Mouse (Mus musculus) cerebellum, adult 11-12 months (tissue): ENCODE results near the gene Akap8l.

Source experiments
- DNase-seq: peaks from one replicate; pipeline ENCODE4 v3.0.0; 2022

Gene Akap8l

DNA sequence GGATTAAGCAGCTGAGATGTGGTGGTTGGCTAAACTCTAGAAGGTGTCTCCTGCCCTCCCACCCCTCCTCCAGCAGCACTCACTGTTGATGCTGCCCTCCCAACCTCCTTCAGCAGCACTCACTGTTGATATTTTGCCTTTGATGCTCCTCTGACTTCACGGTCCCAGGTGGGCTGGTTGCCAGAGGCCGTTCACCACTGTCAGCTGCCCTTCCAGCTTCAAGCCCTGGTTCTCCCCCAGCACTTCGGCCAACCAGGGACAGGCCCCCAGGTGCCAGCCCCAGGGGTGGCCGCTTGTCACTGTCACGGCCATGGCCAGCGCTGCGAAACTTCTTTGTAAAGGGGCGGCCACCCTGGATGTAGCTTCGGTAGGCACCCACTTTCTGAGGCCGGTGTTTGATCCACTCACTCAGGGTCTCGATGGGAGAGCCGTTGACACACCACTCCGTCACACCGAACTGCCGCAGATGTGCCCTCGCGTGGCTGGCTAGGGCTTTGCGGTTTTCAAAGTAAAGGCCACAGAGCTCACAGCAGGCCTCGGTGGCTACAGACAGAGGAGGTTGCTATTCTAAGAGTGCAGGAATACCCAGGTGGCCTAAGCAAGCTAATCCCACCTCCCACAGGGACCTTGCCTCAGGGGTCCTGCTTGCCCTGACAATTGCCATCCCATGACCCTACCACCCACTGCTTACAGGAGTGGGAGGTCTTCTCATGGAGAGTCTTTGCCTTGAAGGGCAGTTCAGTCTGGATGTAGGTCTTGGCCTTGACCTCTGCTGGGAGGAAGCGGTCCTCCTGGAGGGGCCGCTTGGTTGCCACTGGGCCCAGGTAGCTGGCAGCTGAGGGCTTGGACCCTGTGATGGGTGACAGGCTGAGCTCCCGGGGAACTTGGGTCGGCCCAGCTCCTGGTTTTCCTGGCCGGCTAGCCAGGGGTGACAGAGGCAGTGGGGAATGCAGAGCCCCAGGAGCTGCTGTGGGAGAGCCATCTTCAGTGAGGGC, 6.7 kb upstream of the Akap8l start:
- DNase-seq = peak; percentile 17

GRCm38 (mm10) chr17:32356281-32356680, 5.9 kb upstream of the Akap8l start:
- DNase-seq = peak; percentile 22

DNA sequence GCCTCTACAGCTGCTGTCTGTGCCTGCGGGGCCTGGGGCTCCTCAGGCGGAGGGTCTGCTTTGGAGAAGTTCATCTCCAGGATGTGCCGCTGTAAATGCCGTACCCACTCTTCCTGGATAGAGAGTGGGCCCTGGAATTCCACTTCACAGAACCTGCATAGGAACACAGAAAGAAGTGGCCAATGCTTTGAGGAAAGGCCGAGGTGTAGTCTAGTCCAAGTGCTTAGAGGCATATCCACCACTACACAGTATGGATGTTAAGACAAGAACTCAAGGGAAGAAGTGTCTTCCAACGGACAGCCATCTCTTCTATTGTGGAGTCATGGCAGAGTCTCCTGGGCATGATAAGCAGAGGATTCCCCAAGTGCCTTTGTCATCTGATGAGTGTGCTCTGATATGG, 4.6 kb upstream of the Akap8l start:
- DNase-seq = peak; percentile 12

DNA sequence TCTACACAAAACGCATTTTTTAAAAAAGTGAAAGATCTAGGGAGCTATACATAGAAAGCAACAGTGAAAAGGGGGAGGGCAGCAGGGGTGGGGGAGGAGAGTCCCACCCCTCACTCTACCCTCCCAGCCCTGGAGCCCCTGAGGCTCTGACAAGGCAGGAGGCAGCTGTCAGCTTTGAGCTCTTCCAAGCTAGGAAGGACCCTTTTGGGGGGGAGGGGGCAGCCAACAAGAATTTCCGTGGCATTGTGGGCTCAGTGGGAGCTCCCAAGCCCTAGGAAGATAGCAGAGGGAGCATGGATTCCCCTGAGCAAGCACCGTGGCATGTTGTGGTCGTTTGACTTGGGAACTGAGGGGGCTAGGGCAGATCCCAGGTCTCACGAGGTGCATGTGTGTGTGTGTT, 3.8 kb upstream of the Akap8l start:
- no peak for DNase-seq

DNA sequence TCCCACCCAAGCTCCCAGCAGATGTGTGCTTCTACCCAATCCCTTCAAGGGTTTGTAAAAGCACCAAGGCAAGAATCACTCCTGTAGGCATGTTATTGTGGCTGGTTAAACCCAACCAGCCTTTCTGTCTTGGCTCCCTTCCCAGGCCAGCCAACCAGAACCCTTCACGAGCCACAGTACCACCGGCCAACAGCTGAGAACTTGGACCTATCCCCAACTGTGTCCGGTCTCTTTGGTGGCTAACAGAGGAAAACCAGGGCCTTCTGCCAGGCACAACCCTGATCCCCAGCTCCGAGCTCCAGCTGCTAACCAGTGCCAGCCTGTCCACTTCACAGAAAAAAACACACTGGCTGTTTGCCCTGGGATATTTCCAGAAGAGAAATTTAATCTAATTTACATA, 3.3 kb upstream of the Akap8l start:
- peak; percentile 84 for DNase-seq

DNA sequence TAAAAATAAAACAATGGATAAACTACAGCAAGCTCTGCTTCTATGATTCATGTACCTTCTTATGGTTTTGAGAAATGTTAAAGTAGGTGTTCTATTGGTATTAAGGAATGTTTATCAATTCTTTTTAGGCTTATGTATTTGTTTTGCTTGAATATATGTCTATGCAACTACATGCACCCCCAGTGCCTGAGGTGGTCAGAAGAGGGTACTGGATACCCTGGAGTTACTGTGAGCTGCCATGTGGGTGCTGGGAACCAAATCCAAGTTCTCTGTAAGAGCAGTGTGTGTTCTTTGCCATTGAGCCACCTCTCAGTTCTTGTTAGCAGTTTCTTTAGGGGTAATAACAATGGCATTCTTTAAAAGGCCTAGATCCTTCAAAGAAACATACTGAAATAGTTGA, 1.3 kb upstream of the Akap8l start:
- no peak for DNase-seq

DNA sequence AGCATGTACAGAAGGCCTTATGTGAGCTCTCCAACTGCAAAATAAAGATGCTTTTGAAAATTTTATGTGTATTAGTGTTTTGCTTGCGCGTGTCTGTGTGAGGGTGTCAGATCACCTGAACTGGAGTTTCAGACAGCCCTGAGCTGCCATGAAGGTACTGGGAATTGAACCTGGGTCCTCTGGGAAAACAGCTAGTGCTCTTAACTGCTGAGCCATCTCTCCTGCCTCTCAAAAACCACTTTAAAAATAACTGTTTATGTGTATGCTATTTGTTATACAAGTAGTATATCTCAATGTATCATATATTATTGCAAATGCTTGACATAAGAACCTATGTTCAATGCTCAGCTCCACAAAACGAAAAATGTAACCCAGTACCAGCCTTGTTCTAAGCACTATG, 862 bp upstream of the Akap8l start:
- no peak for DNase-seq

- no peak for DNase-seq
Measured at GRCm38 (mm10) chr17:32349851-32350381, 491 bp downstream of the Akap8l start.

DNA sequence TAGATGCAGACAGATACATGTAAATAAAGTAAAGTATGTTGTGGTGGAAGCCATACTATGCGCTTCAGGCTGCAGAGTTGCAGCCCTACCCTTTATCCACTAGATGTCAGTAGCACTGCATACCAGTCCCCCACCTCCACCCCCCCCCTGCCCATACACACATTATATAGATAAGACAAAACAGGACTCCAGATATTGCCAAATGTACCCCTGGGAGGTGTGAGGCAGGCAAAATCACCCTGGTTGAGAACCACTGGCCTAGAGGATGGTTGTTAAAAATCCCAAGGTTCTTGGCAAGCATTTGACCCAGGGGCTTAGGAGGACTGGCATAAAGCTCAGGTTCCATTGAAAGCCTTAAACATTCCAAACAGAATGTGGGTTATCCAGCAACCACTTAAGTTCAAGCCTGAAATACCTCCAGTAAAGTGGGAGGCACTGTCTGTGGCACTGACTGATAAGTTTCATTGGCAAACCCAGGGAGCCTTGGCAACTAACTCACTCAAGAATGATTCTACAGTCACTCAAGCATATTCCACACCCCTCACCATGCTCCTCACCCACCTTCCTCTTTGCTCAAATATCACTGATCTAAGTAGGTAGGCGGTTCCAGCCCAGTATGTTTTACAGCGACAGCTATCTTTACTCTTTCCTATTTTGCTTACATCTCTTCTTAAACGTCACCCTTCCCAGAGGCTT, 1.2 kb downstream of the Akap8l start:
- DNase-seq = peak; percentile 49

GRCm38 (mm10) chr17:32348406-32348805, 2.0 kb downstream of the Akap8l start:
- DNase-seq = no peak

GRCm38 (mm10) chr17:32341102-32341501, 9.3 kb downstream of the Akap8l start:
- DNase-seq = no peak

- DNase-seq = no peak
Measured at GRCm38 (mm10) chr17:32340110-32340509, 10.3 kb downstream of the Akap8l start.

- no peak for DNase-seq
Measured at GRCm38 (mm10) chr17:32335869-32336268, 14.5 kb downstream of the Akap8l start.

DNA sequence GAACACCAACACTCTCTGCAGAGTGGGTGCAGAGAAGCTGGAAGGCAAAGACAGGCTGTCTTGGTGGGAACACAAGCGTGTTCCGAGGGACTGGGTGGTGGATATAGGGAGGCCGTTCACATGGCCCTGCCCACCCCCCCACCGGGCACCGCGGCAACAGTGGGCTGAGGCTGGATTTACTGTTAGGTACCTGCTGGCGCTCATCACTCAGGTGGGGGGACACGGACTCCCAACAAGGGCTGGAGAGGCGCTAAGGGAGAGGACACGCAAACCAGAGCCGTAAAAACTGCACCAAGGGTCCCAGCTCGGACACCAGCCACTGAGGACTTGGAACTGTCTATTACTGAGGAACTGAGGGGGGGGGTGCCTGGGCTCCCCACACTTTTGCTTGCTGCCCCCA, 15.5 kb downstream of the Akap8l start:
- no peak for DNase-seq

DNA sequence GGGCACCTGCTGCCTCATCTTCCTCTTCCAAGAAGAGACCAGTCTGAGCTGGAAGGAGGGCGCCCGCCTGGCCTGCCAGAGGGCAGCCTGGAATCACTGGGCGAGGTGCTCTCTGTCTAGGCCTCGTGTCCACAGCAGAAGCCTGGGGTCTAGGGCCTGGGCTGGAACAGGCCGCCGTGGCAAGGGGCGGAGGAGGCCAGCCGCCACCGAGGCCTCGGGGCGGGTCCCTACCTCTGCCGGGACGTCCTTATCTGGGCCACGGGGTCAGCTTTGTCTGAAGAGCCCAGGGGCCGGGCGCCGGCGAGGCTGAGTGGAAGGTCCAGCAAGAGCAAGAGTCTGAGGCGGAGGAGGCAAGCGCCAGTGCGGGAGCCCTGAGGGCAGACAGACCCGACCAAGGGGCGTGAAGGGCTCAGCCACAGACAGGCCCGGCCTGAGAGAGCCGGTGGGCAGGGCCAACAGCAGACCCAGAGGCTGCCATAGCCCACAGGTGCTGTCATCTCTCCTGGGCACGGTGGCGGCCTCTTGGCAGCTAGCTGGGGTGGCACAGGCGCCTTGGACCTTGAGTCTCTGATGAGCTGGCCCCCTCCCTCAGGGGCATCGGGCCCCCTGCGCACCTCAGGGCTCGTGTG, 16.6 kb downstream of the Akap8l start:
- DNase-seq = no peak

- no peak for DNase-seq
Measured at GRCm38 (mm10) chr17:32327501-32327900, 22.9 kb downstream of the Akap8l start.

- no peak for DNase-seq
Measured at GRCm38 (mm10) chr17:32322809-32323208, 27.6 kb downstream of the Akap8l start.

DNA sequence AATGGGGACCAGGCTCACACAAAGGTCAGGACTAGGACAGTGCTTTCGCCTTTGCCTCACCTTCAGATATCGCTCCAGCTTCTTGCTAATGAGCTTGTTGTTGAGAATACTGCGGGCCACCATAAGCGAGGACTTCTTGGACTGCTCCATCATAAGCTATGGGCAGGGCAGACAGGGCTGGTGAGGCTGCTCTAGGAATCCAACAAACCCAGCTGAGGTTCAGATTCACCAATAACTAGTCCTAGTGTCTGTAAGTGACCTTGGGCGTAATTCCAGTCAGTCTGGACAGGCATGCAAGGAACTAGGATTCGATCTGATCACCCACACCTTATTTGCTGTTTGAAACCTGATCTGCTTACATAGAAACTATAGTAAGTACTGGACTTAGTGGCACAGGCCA, 28.6 kb downstream of the Akap8l start:
- DNase-seq = peak; percentile 44

DNA sequence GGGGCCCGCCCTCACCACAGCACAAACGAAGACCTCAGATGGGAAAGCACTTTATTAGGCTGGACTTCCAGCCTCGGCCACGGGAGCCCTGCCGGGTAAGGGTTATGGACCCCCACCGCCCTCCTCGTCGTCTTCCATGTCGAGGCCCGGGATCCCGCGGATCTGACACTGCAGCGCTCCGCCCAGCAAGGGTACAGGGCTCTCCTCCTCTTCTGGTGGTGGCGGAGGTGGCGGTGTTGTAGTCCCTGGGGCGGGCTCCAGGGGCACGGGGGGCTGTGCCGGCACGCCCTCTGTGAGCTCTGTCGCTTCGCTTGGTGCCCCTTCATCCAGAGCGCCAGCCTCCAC, 29.0 kb downstream of the Akap8l start:
- no peak for DNase-seq

DNA sequence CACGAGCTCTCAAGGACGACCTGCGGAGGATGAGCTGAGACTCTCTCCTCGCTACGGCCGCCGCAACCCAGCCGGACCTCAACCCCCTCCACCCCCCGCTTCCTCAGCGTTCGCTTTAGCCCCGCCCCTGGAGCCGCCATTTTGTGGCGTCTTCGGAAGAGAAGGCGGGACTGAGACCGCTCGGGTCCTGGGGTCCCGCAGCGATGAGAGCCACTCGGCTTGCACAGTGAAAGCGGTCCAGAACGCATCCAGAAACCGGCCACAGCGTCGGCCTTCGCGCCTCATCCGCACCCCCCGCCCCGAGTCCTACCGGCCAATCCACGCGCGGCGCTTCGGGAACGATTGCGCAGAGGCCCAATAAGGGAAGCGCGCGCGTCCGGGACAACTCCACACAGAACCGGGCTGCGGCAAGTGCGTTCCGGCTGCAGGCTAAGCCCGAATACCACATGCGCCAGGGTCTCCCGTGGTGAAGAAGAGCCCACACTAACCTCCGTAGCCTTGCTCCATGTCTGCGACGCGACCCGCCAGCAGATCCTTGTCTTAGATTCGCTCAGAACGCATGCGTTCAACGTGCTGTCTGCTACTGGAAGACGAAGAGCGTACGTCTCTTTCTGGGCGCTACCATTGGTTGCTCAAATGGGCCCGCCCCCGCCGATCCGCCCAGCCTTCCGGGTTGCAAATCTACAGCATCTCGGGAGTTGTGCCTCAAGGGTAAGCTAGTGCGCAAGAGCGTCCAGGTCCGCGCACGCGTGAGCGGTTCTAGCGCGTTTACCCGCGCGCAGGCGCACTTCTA, 29.6 kb downstream of the Akap8l start, which contains the start of gene Akap8:
Gene Akap8 (minus strand): TSS at position 642 of the 793 bp plus-strand sequence.
- peak; percentile 99 for DNase-seq

GRCm38 (mm10) chr17:32319950-32320349, 30.5 kb downstream of the Akap8l start:
- no peak for DNase-seq

DNA sequence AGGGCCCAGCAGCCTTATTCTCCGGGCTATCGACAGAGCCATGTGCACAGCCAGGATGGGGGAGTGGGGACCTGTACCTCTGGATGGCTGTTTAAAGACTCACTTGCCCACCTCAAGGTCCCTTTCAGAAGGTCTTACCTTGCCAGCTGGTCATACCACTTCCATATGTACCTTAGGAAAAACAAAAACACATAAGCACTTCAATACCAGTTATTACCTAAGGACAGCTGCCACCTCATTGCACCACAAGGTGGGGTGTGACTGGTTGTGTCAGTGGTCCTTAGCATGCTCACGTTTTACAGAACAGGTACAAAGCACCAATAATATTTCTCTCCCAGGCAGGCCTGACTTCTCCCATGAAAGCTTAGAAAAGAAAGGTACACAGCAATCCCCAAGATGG, 32.7 kb downstream of the Akap8l start:
- no peak for DNase-seq

DNA sequence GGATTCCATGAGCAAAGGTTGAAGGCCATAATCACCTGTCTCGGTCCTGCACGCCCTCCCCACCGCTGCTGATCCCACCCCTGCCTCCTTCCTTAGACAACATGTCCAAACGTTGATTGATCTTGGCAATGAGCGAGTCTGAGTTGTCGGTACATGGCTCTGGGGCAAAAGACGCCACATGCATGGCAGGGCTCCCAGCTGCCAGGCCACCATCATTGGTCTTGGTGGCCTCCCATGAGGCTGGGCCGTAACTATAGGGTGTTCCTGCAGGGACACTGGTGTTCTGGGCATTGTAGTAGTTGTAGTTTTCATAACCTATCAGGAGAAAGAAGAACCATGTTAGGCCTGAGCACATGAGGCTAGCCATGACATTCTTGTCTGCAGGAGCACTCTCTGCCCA, 33.4 kb downstream of the Akap8l start:
- no peak for DNase-seq
